Mouse (Mus musculus) cerebellum, postnatal 4 days (tissue): ENCODE results near the gene Naaladl1.

ENCODE experiments used
- DNase-seq, 2 experiments: peaks; one replicate each; pipeline ENCODE4 v3.0.0; 2022; ENCODE audit warnings: low spot score in 2 of 2, mixed read lengths in 1 of 2

Gene Naaladl1

GRCm38 (mm10) chr19:6082156-6082555 lies 23.4 kb upstream of the Naaladl1 start, which contains the start of gene Gm28374:
Gene Gm28374 (minus strand): TSS chr19:6082256.
- no peak for DNase-seq

- DNase-seq: peak; percentile 96 to 98
Measured at GRCm38 (mm10) chr19:6084478-6085248, 20.9 kb upstream of the Naaladl1 start, which contains the start of the genes Zfpl1 and Cdca5. Gene Zfpl1 (minus strand): TSS chr19:6084956. Gene Cdca5 (plus strand): TSS chr19:6084983.

- DNase-seq: peak in 1 of 2 experiments; percentile 56
Measured at GRCm38 (mm10) chr19:6085417-6085879, 20.1 kb upstream of the Naaladl1 start.

GRCm38 (mm10) chr19:6088841-6089240 lies 16.7 kb upstream of the Naaladl1 start:
- no peak for DNase-seq

GRCm38 (mm10) chr19:6094119-6094518 lies 11.5 kb upstream of the Naaladl1 start, which contains the start of gene AC131692.1:
Gene AC131692.1 (plus strand): TSS chr19:6094419.
- no peak for DNase-seq

- no peak for DNase-seq
Measured at GRCm38 (mm10) chr19:6097847-6098246, 7.7 kb upstream of the Naaladl1 start.

GRCm38 (mm10) chr19:6101186-6101585 lies 4.4 kb upstream of the Naaladl1 start:
- no peak for DNase-seq

GRCm38 (mm10) chr19:6102169-6102853 lies 3.3 kb upstream of the Naaladl1 start:
- DNase-seq: no peak

- no peak for DNase-seq
Measured at GRCm38 (mm10) chr19:6104476-6104875, 1.1 kb upstream of the Naaladl1 start.

- no peak for DNase-seq
Measured at GRCm38 (mm10) chr19:6113116-6113515, 7.5 kb downstream of the Naaladl1 start.

- no peak for DNase-seq
Measured at GRCm38 (mm10) chr19:6116113-6116850, 10.7 kb downstream of the Naaladl1 start.

GRCm38 (mm10) chr19:6117346-6117985 lies 11.9 kb downstream of the Naaladl1 start:
- DNase-seq: no peak

- peak; percentile 76 to 83 for DNase-seq
Measured at GRCm38 (mm10) chr19:6117986-6118676, 12.5 kb downstream of the Naaladl1 start, which contains the start of gene Sac3d1. Gene Sac3d1 (minus strand): TSS chr19:6118650.

GRCm38 (mm10) chr19:6118677-6119185 lies 13.1 kb downstream of the Naaladl1 start:
- DNase-seq: peak in 1 of 2 experiments; percentile 25

GRCm38 (mm10) chr19:6121761-6122160 lies 16.2 kb downstream of the Naaladl1 start:
- DNase-seq: no peak

GRCm38 (mm10) chr19:6123330-6123729 lies 17.7 kb downstream of the Naaladl1 start:
- DNase-seq: no peak

- DNase-seq: no peak
Measured at GRCm38 (mm10) chr19:6124898-6125297, 19.3 kb downstream of the Naaladl1 start.

GRCm38 (mm10) chr19:6126289-6126688 lies 20.7 kb downstream of the Naaladl1 start:
- DNase-seq: peak in 1 of 2 experiments; percentile 44

- DNase-seq: no peak
Measured at GRCm38 (mm10) chr19:6126789-6127580, 21.4 kb downstream of the Naaladl1 start.
